Mouse (Mus musculus): ENCODE measurements around the gene Abca1. TPM values are rescaled to one million over a fixed set of nuclear protein-coding genes. Genes with fewer than 3 reads are reported as not detected.

The Abca1 gene
- polyA plus RNA-seq, 1 experiment from 2014 or later: 1.6 TPM

DNA sequence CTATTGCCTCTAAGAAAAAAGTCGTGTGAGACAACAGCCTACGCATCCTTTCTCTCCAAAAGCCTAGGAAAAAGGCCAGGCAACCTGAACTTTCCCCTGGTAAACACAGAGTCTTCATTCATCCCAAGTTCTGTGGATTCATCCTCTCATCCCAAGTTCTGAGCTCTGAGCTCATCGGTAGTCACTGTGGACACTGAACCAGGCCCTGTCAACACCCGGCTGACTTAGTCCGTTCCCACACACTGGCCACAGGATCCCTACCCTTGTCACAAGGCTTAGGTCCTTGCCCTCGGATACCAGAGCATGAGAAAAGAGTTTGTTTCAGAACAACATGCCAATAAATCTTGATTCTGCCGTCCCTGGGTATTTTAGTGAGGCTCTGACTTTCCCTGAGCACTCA lies 77.2 kb downstream of the Abca1 start:
- peaks cover 5% of the 10 kb centered on the region for H3K36me3 ChIP-seq (ENCODE audit: control insufficient read depth, insufficient read depth, low read length)
- H3K4me1 ChIP-seq (replicated peaks; ENCODE audit: control insufficient read depth, insufficient read depth): no peaks in the 10 kb centered on the region
- WGBS: 82% methylated on average over 7 of the region's 7 CpGs

DNA sequence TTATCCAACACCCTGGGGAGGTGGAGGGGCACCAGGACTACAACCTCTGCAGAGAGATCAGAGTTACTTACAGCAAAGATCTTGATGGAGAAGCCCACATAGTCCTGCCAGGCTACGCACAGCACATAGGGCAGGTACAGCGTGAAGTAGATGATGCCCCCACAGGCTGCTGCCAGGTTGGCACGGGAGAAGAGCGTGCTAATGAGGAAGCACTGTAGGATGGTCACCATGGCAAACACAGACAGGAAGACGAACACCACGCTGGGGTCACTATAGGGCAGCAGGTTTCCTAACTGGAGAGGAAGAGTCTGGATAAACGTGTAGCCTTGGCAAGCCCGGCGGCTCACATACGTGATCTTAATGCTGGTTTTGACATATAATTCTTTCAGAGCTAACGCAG lies 77.8 kb downstream of the Abca1 start:
- ATAC-seq (ENCODE audit: low FRiP score, low TSS enrichment) (no peak), DNase-seq (ENCODE audit: low spot score) (no peak)
- no peak overlapping the region for H3K4me3 ChIP-seq (ENCODE audit: low read depth, low read length)
- TF ChIP-seq CTCF (IDR thresholded peaks at IDR 0.05; ENCODE audit: low read depth): no peak
- TF ChIP-seq EP300 (optimal IDR thresholded peaks at IDR 0.05): no peak
- no peak overlapping the region for H3K9ac ChIP-seq (ENCODE audit: low read length)
- peaks cover 5% of the 10 kb centered on the region for H3K36me3 ChIP-seq (ENCODE audit: control insufficient read depth, insufficient read depth, low read length)
- H3K27ac ChIP-seq (replicated peaks): no peak overlapping the region
- H3K27me3 ChIP-seq (ENCODE audit: control insufficient read depth, insufficient read depth, low read length): no peaks in the 10 kb centered on the region
- H3K9me3 ChIP-seq (ENCODE audit: control insufficient read depth, low read length): no peaks in the 10 kb centered on the region
- 84% methylated on average over 11 of the region's 11 CpGs for WGBS
- no peaks in the 10 kb centered on the region for H3K4me1 ChIP-seq (replicated peaks; ENCODE audit: control insufficient read depth, insufficient read depth)
- no peak overlapping the region for H3K4me2 ChIP-seq (replicated peaks; ENCODE audit: low read depth)

More for the DNA sequence above, 77.2 kb downstream of the Abca1 start:
- no peak overlapping the region for H3K27ac ChIP-seq (replicated peaks)
- no peak overlapping the region for H3K4me2 ChIP-seq (replicated peaks; ENCODE audit: low read depth)
- ATAC-seq (ENCODE audit: low FRiP score, low TSS enrichment): no peak
- no peak for DNase-seq (ENCODE audit: low spot score)
- H3K27me3 ChIP-seq (ENCODE audit: control insufficient read depth, insufficient read depth, low read length): no peaks in the 10 kb centered on the region
- H3K4me3 ChIP-seq (ENCODE audit: low read depth, low read length): no peak overlapping the region
- no peak for TF ChIP-seq CTCF (IDR thresholded peaks at IDR 0.05; ENCODE audit: low read depth)
- TF ChIP-seq EP300 (optimal IDR thresholded peaks at IDR 0.05): no peak
- H3K9ac ChIP-seq (ENCODE audit: low read length): no peak overlapping the region
- H3K9me3 ChIP-seq (ENCODE audit: control insufficient read depth, low read length): no peaks in the 10 kb centered on the region

DNA sequence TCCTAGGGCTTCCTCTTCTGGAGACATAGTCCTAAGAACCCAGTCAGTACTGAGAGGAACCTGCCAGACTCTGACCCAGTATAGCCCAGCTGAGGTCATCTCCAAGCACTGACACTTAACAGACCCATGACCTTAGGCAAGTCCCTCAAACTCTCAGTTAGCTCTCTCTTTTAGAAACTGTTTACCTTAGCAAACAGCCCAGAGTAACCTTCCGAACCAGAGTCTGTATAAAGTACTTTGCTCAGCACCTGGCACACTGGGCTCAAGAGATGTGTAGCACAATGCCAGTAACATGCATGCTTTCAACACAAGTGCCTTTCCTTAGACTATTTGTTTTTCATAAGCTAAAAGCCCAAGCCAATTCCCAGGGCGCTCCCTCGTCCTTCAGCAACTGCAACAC lies 79.4 kb downstream of the Abca1 start:
- no peak for ATAC-seq (ENCODE audit: low FRiP score, low TSS enrichment)
- no peaks in the 10 kb centered on the region for H3K27me3 ChIP-seq (ENCODE audit: control insufficient read depth, insufficient read depth, low read length)
- TF ChIP-seq CTCF (IDR thresholded peaks at IDR 0.05; ENCODE audit: low read depth): no peak
- no peak for TF ChIP-seq EP300 (optimal IDR thresholded peaks at IDR 0.05)
- no peak overlapping the region for H3K9ac ChIP-seq (ENCODE audit: low read length)
- H3K27ac ChIP-seq (replicated peaks): no peak overlapping the region
- DNase-seq (ENCODE audit: low spot score): no peak
- H3K4me1 ChIP-seq (replicated peaks; ENCODE audit: control insufficient read depth, insufficient read depth): no peaks in the 10 kb centered on the region
- H3K9me3 ChIP-seq (ENCODE audit: control insufficient read depth, low read length): no peaks in the 10 kb centered on the region
- no peak overlapping the region for H3K4me2 ChIP-seq (replicated peaks; ENCODE audit: low read depth)
- H3K4me3 ChIP-seq (ENCODE audit: low read depth, low read length): no peak overlapping the region
- 71% methylated on average over 3 of the region's 3 CpGs for WGBS
- H3K36me3 ChIP-seq (ENCODE audit: control insufficient read depth, insufficient read depth, low read length): peaks cover 5% of the 10 kb centered on the region

DNA sequence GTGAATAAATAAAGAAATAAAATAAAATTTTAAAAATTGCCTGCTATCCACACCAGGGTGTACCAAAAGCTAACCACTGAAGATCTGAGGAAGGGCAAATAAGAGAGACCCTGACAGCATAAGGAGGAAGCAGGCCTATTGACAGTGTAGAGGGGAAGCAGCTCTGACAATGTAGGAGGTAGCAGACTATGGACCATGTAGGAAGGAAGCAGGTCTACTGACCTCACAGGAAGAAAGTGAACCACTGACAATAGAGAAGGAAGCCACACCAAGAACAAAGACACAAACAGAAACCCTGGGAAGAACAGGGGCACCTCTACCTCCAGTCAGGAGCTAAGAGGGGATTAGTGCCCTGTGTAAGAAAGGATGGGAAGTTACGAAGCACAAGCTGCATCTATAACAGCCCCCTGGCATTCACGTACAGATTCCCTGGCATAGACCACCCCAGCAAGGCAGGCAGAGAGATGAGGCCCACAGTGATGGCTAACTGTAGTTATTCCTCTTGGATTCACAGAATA lies 80.8 kb downstream of the Abca1 start:
- Histone ChIP-seq H3K27ac (replicated peaks) (no peak overlapping the region), H3K9me3 (ENCODE audit: control insufficient read depth, low read length) (no peaks in the 10 kb centered on the region), H3K4me1 (replicated peaks; ENCODE audit: control insufficient read depth, insufficient read depth) (no peaks in the 10 kb centered on the region), H3K9ac (ENCODE audit: low read length) (no peak overlapping the region), H3K4me2 (replicated peaks; ENCODE audit: low read depth) (no peak overlapping the region), H3K27me3 (ENCODE audit: control insufficient read depth, insufficient read depth, low read length) (no peaks in the 10 kb centered on the region), H3K4me3 (ENCODE audit: low read depth, low read length) (no peak overlapping the region), H3K36me3 (ENCODE audit: control insufficient read depth, insufficient read depth, low read length) (peaks cover 5% of the 10 kb centered on the region)
- no peak for ATAC-seq (ENCODE audit: low FRiP score, low TSS enrichment)
- TF ChIP-seq CTCF (IDR thresholded peaks at IDR 0.05; ENCODE audit: low read depth) (no peak), EP300 (optimal IDR thresholded peaks at IDR 0.05) (no peak)
- DNase-seq (ENCODE audit: low spot score): no peak
- 80% methylated on average over 2 of the region's 2 CpGs for WGBS

DNA sequence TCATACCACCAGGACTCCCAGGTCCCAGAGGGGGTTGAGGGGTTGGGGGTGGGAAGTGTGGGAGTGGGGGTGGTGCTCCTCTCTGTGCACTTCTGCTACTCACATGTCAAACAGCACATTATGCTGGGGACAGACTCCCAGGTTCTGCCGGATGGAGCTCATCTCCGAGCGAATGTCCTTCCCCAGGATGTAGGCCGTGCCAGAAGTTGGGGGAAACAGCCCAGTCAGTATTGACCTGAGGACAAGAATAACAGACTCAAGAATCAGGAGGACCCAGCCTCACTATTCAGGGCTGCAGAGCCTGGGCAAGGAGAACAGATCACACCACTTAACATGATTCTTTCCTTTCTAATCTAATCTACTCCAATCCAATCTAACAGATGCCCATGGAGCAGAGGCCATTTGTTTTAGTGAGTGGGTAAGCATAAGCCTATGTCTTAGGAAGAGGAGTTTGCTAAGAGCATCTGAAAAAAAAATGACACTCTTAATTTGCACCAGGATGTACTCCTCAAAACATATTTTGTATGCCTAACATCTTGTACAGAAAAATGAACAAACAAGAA lies 82.8 kb downstream of the Abca1 start:
- Histone ChIP-seq H3K27ac (replicated peaks) (no peak overlapping the region), H3K27me3 (ENCODE audit: control insufficient read depth, insufficient read depth, low read length) (no peaks in the 10 kb centered on the region), H3K4me1 (replicated peaks; ENCODE audit: control insufficient read depth, insufficient read depth) (no peaks in the 10 kb centered on the region), H3K9ac (ENCODE audit: low read length) (no peak overlapping the region), H3K4me2 (replicated peaks; ENCODE audit: low read depth) (no peak overlapping the region), H3K4me3 (ENCODE audit: low read depth, low read length) (no peak overlapping the region), H3K9me3 (ENCODE audit: control insufficient read depth, low read length) (no peaks in the 10 kb centered on the region), H3K36me3 (ENCODE audit: control insufficient read depth, insufficient read depth, low read length) (peaks cover 6% of the 10 kb centered on the region)
- WGBS: 90% methylated on average over 4 of the region's 4 CpGs
- TF ChIP-seq EP300 (optimal IDR thresholded peaks at IDR 0.05) (no peak), CTCF (IDR thresholded peaks at IDR 0.05; ENCODE audit: low read depth) (no peak)
- DNase-seq (ENCODE audit: low spot score) (no peak), ATAC-seq (ENCODE audit: low FRiP score, low TSS enrichment) (no peak)

DNA sequence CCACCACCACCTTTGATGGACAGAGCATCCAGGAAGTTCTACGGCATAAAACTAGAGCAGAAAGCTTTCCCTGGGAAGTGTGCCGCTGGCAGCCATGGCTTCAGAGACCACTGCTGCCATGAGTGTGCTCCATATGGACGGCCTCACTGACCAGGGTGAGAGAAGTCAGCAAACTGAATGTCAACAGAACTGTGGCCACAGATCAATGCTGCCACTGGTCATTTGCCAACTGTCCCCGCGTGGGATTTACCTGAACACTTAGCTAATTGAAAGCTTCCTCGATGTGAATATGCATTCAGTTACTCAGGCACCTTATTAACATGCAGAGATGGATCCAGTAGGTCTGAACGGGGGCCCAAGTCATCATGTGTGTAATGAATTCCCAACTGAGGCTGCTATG lies 86.7 kb downstream of the Abca1 start:
- no peak for DNase-seq (ENCODE audit: low spot score)
- ATAC-seq (ENCODE audit: low FRiP score, low TSS enrichment): no peak
- no peaks in the 10 kb centered on the region for H3K4me1 ChIP-seq (replicated peaks; ENCODE audit: control insufficient read depth, insufficient read depth)
- no peak overlapping the region for H3K27ac ChIP-seq (replicated peaks)
- H3K9me3 ChIP-seq (ENCODE audit: control insufficient read depth, low read length): no peaks in the 10 kb centered on the region
- no peak overlapping the region for H3K9ac ChIP-seq (ENCODE audit: low read length)
- H3K4me3 ChIP-seq (ENCODE audit: low read depth, low read length): no peak overlapping the region
- WGBS: 90% methylated on average over 7 of the region's 7 CpGs
- no peak for TF ChIP-seq EP300 (optimal IDR thresholded peaks at IDR 0.05)
- no peak for TF ChIP-seq CTCF (IDR thresholded peaks at IDR 0.05; ENCODE audit: low read depth)
- peaks cover 2% of the 10 kb centered on the region; the same call in 1 of the 2 replicates for H3K36me3 ChIP-seq (ENCODE audit: control insufficient read depth, insufficient read depth, low read length)
- H3K27me3 ChIP-seq (ENCODE audit: control insufficient read depth, insufficient read depth, low read length): no peaks in the 10 kb centered on the region
- no peak overlapping the region for H3K4me2 ChIP-seq (replicated peaks; ENCODE audit: low read depth)
